Mouse (Mus musculus) layer of hippocampus, adult 2 months (tissue): ENCODE results near the gene Susd3. TPM values are rescaled to one million over a fixed set of nuclear protein-coding genes. Genes with fewer than 3 reads are reported as not detected.

ENCODE experiments used
- DNase-seq, 2 experiments: peaks; one replicate each; pipeline ENCODE4 v3.0.0; 2022; ENCODE audit warnings: low spot score in 2 of 2
- H3K27ac ChIP-seq: fragments of 200-600 bp; 2 replicates; pipeline ENCODE4 v1.8.1; 2022
- H3K4me3 ChIP-seq: fragments of 200-600 bp; 2 replicates; pipeline ENCODE4 v1.8.1; 2022; ENCODE audit warnings: mild to moderate bottlenecking
- CTCF ChIP-seq: fragments of 200-600 bp; conservative IDR thresholded peaks from 2 replicates; pipeline ENCODE4 v1.8.1; 2022; ENCODE audit warnings: antibody characterized with exemption, mild to moderate bottlenecking, moderate library complexity
- total RNA-seq, 2 experiments: library from RNA; stranded (reverse); gene quantifications; 2 replicates each; pipeline ENCODE4 v1.2.3; 2021

The Susd3 gene
- total RNA-seq, 2 experiments from 2014 or later: 1.7 TPM

DNA sequence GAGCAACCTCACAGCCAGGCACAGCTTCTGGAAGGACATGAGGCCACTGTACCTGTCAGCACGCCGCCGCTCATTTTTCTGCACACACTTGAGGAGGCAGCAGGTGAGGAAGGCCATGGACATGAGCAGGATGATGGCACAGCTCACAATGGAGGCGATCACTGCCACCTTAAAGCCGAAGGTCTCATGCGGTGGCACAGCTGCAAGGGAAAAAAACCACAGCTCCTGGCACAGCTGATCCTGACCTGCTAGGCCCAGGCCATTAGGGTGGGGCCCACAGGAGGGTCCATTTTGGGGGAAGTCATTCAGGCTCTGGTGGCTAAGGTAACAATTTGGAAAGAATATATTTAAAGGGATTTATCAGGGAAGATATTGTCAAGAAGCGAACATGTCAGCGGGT lies 9.8 kb downstream of the Susd3 start:
- no peak for TF ChIP-seq CTCF
- no peak overlapping the region for H3K4me3 ChIP-seq
- DNase-seq: no peak
- no peak overlapping the region for H3K27ac ChIP-seq

DNA sequence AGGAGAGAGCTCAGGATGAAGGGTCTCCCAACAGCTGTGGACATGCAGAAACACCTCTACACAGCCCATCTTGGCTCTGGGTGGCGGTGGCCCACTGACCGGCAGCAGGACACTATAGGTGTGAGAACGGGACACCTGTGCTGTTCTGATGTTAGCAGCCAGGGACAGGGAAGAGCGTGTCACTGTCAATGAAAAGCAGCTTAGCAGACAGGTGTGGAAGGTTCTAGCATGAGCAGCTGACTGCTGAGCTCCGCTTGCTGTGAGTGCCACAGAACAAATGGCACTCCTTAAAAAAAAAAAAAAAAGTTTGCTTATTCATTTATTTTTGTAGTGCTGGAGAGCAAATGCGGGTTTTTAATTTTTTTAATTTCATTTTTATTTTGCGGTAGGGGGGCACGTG lies 10.9 kb downstream of the Susd3 start:
- no peak overlapping the region for H3K27ac ChIP-seq
- no peak for DNase-seq
- no peak for TF ChIP-seq CTCF
- H3K4me3 ChIP-seq: no peak overlapping the region

- no peak for DNase-seq
- H3K27ac ChIP-seq: no peak overlapping the region
- H3K4me3 ChIP-seq: no peak overlapping the region
- peak; percentile 42 for TF ChIP-seq CTCF
Measured at GRCm38 (mm10) chr13:49234711-49235110, 13.8 kb downstream of the Susd3 start.

DNA sequence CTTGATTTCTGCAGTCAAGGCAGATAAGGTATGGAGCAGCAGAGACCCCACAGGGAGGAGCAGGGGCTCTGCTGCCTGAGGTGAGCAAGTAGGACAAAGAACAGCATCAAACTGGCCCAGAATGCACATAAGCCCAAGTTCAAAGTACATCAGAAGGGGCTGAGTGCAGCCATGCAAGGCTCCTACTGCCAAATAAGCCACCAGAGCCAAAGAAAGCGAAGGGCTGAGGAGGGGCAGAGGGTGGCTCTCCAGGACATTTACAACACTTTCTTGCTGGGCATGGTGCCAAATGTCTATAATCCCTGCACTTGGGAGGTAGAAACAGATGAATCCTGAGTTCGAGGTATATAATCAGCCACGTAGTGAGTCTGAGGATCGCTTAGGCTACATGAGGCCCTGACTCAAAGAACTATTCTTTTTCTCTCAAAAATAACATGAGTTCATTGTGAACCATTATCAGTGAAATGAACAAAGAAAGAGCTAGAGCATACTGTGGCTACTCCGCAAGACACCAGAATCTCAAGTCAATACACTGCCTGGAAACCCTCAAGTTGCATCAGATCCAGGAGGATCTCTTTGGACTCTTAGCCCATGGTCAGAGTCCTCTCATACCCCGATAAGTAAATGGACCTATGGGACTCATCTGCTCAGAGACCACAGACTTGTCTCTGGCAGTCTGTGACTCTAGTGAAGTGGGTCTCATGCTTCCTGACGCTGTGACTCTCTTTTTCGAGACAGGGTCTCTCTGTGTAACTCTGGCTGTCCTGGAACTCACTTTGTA lies 14.5 kb downstream of the Susd3 start:
- Histone ChIP-seq H3K27ac (no peak overlapping the region), H3K4me3 (no peak overlapping the region)
- DNase-seq: no peak
- no peak for TF ChIP-seq CTCF

DNA sequence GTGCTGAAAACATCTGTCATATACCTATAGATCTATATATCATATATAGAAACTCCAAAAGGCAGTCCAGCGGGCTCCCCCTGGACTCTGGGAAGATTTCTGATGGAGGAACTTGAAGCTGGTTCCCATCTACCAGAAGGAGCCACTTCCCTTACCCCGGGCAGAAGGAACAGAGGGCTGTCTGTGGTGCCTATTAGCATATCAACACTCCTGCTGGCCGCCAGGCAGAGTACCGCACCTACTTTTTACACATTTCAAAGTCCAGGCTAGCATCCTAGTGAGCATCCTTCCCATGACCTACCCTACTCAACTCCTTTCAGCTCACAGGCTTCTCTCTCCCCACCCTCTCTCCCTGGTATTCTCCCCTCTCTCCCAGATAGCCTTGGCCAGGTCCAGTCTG lies 22.9 kb downstream of the Susd3 start:
- Histone ChIP-seq H3K4me3 (no peak overlapping the region), H3K27ac (no peak overlapping the region)
- DNase-seq: no peak
- TF ChIP-seq CTCF: no peak

- DNase-seq: no peak
- Histone ChIP-seq H3K27ac (no peak overlapping the region), H3K4me3 (no peak overlapping the region)
- no peak for TF ChIP-seq CTCF
Measured at GRCm38 (mm10) chr13:49225159-49225558, 23.3 kb downstream of the Susd3 start.

DNA sequence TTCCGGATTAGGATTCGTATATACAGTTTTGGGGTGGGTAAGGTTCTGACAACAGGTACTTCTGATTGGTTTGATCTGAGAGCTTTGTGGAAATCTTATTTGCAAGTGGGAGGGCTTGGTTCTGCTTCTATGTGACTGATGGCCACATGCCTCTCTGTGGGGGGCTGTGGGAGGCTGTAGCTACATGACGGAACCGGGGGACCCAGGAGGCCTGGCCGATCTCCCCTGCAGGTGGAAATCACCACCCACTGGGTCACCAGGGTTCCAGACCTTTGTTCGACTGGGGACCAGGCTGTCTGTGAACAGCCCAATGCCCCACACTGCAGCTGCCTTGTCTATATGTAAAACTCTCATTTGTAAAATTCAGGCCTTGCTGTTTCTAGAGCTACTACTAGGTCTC lies 23.8 kb downstream of the Susd3 start:
- DNase-seq: no peak
- no peak overlapping the region for H3K27ac ChIP-seq
- no peak for TF ChIP-seq CTCF
- no peak overlapping the region for H3K4me3 ChIP-seq

DNA sequence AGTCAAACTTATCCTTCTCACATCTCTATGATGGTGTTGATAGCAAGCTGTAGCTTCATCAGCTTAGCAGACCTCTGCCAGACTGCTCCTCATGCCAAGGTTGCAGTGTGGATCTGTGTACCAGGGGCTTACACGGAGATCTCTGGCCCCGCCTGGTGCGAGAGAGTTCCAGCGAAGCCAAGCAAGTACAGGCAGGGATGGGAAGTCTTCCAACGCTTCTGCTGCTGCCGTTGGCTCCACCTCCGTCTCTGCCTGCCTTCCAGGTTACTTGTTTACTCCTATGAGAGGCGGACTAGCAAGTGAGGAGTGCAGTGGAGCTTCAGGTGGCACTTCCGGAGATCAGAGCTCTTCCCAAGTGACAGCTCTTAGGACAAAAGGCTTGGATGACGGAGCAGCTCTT lies 24.2 kb downstream of the Susd3 start:
- Histone ChIP-seq H3K4me3 (no peak overlapping the region), H3K27ac (no peak overlapping the region)
- no peak for TF ChIP-seq CTCF
- DNase-seq: no peak

DNA sequence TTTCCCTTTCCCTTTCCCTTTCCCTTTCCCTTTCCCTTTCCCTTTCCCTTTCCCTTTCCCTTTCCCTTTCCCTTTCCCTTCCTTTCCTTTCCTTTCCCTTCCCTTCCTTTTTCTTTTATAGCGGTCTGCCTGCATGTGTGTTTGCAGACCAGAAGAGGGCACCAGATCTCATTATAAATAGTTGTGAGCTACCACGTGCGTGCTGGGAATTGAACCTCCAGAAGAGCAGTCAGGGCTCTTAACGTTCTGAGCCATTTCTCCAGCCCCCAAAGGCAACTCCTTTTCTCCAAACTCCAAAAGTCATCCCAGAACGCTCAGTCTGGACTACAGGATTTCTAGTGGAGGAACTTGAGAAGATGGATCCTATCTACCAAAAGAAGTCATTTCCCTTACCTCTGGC lies 27.6 kb downstream of the Susd3 start:
- Histone ChIP-seq H3K27ac (no peak overlapping the region), H3K4me3 (no peak overlapping the region)
- TF ChIP-seq CTCF: no peak; the same call in 1 of the 2 replicates
- DNase-seq: no peak

- no peak for DNase-seq
- no peak overlapping the region for H3K4me3 ChIP-seq
- H3K27ac ChIP-seq: no peak overlapping the region
- no peak for TF ChIP-seq CTCF
Measured at GRCm38 (mm10) chr13:49219367-49219766, 29.1 kb downstream of the Susd3 start.

DNA sequence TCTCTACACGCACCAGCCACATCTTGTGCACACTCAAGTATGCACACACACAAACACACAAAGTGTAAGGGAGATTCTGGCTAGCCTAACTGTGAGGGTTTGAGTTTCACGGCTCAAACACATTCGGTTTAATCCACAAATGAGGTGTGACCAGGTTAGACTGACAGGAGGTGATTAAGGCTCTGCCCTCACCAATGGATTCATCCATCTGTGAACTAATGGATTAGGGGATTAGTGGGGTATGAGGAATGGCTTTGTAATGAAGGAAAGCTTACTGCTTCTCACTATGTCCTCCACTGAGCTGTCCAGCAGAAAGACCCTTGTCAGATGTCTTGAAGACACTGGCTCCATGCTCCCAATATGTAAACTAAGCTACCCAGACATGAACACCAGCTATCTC lies 29.9 kb downstream of the Susd3 start:
- no peak overlapping the region for H3K27ac ChIP-seq
- TF ChIP-seq CTCF: no peak
- H3K4me3 ChIP-seq: no peak overlapping the region
- no peak for DNase-seq

GRCm38 (mm10) chr13:49216808-49217561 lies 31.5 kb downstream of the Susd3 start:
- no peak for TF ChIP-seq CTCF
- H3K27ac ChIP-seq: no peak overlapping the region
- no peak overlapping the region for H3K4me3 ChIP-seq
- no peak for DNase-seq

GRCm38 (mm10) chr13:49216220-49216552 lies 32.3 kb downstream of the Susd3 start:
- H3K27ac ChIP-seq: peak overlapping the region; percentile 89

More at GRCm38 (mm10) chr13:49216220-49216552, 32.3 kb downstream of the Susd3 start:
- peak overlapping the region; percentile 84 for H3K4me3 ChIP-seq
- DNase-seq: no peak
- no peak for TF ChIP-seq CTCF
